ENCODE assay signal across 10 mouse cellular contexts in genomic region chr11:53794015-53794414, GRCm38 (mm10). TPM values are rescaled to one million over a fixed set of nuclear protein-coding genes. Genes with fewer than 3 reads are reported as not detected.
DNase-seq lines count a peak whose midpoint lies in the region; ATAC-seq lines count a peak whose summit lies in the region.
"Had no signal": no experiment of that assay in that cellular context is flagged by ENCODE, and none has a peak within 500 bp of the region (broad histone marks: within the 10 kb centered on the region; RNA-seq: fewer than 3 reads in every experiment).

No protein-coding gene starts in this region.

- H3K4me1 ChIP-seq in kidney, embryonic 16.5 days (ENCODE audit: insufficient read depth, low read length): peaks cover 38% of the 10 kb centered on the region
- peaks cover 32% of the 10 kb centered on the region for H3K4me1 ChIP-seq in limb, embryonic 10.5 days
- H3K4me1 ChIP-seq in midbrain, embryonic 11.5 days (ENCODE audit: control insufficient read depth, insufficient read depth, low read length): no peaks in the 10 kb centered on the region

- WGBS in kidney, embryonic 16.5 days: 76% methylated on average over 3 of the region's 3 CpGs
- whole genome bisulfite sequencing in limb, embryonic 10.5 days: 81% methylated on average over 3 of the region's 3 CpGs
- WGBS in midbrain, embryonic 11.5 days: 88% methylated on average over 3 of the region's 3 CpGs

- H3K36me3 ChIP-seq in kidney, embryonic 16.5 days (ENCODE audit: insufficient read depth, low read length): no peaks in the 10 kb centered on the region
- no peaks in the 10 kb centered on the region for H3K36me3 ChIP-seq in limb, embryonic 10.5 days
- no peaks in the 10 kb centered on the region for H3K36me3 ChIP-seq in midbrain, embryonic 11.5 days (ENCODE audit: control insufficient read depth, insufficient read depth, low read length)

- H3K9ac ChIP-seq in kidney, embryonic 16.5 days (replicated peaks; ENCODE audit: low read length): no peak overlapping the region
- H3K9ac ChIP-seq in midbrain, embryonic 11.5 days (ENCODE audit: low read length): no peak overlapping the region

- H3K27me3 ChIP-seq in kidney, embryonic 16.5 days (ENCODE audit: insufficient read depth, low read length): no peaks in the 10 kb centered on the region
- H3K27me3 ChIP-seq in limb, embryonic 10.5 days (ENCODE audit: low read depth, poor library complexity, severe bottlenecking): no peaks in the 10 kb centered on the region
- no peaks in the 10 kb centered on the region for H3K27me3 ChIP-seq in midbrain, embryonic 11.5 days (ENCODE audit: control insufficient read depth, insufficient read depth, low read length)

- no peaks in the 10 kb centered on the region for H3K9me3 ChIP-seq in kidney, embryonic 16.5 days (ENCODE audit: low read length)
- no peaks in the 10 kb centered on the region for H3K9me3 ChIP-seq in limb, embryonic 10.5 days (replicated peaks)
- H3K9me3 ChIP-seq in midbrain, embryonic 11.5 days (ENCODE audit: control insufficient read depth, low read length): no peaks in the 10 kb centered on the region; the same call in 1 of the 2 replicates

- H3K27ac ChIP-seq in kidney, embryonic 16.5 days (ENCODE audit: low read length): peak overlapping the region; percentile 73
- peak overlapping the region; percentile 53; the same call in 1 of the 2 replicates for H3K27ac ChIP-seq in limb, embryonic 10.5 days
- H3K27ac ChIP-seq in midbrain, embryonic 11.5 days (ENCODE audit: low read depth, low read length): no peak overlapping the region

- no peak for DNase-seq in kidney, postnatal 14 days
- DNase-seq in MN1 (ENCODE audit: low spot score): peak; percentile 37
- DNase-seq in limb, embryonic 10.5 days (ENCODE audit: low spot score): no peak
- peak; percentile 56 to 68 for DNase-seq in spleen, postnatal 36 days (ENCODE audit: low spot score in 2 of 2)
- no peak for DNase-seq in frontal cortex, postnatal 14 days (ENCODE audit: low spot score in 2 of 2)
- DNase-seq in adrenal gland, postnatal 10 days: no peak
- DNase-seq in midbrain, embryonic 11.5 days (ENCODE audit: low spot score, missing footprints): no peak
- DNase-seq: gastrocnemius, postnatal 36 days had no signal

- no peak for ATAC-seq in kidney, embryonic 16.5 days (ENCODE audit: low FRiP score, low TSS enrichment)
- no peak for ATAC-seq in midbrain, embryonic 11.5 days (ENCODE audit: low FRiP score)

- no peak overlapping the region for H3K4me3 ChIP-seq in kidney, embryonic 16.5 days (ENCODE audit: low read length)
- no peak overlapping the region for H3K4me3 ChIP-seq in limb, embryonic 10.5 days
- no peak overlapping the region for H3K4me3 ChIP-seq in midbrain, embryonic 11.5 days (ENCODE audit: low read depth, low read length)

- no peak overlapping the region for H3K4me2 ChIP-seq in kidney, embryonic 16.5 days (replicated peaks; ENCODE audit: low read depth, low read length)
- no peak overlapping the region for H3K4me2 ChIP-seq in midbrain, embryonic 11.5 days

RNA-seq across cellular contexts. Expression of gene Gm17334, which starts 21.0 kb away (rescaled TPM):
- 0.27 and 0.30 TPM in 2 replicates for polyA plus RNA-seq in kidney, embryonic 16.5 days (2015; fragmentation: Nextera tagmentation; extraction: Ambion mirVana)
- polyA plus RNA-seq in limb, embryonic 10.5 days (2016; fragmentation: Nextera tagmentation; extraction: Ambion mirVana): not detected in 2 replicates
- total RNA-seq in adrenal gland, postnatal 10 days (2021): 1 to 10 TPM in 1 of 2 experiments, not detected in 1; 1.2 TPM
- not detected in 2 replicates for polyA plus RNA-seq in midbrain, embryonic 11.5 days (2014; fragmentation: Nextera tagmentation; extraction: Ambion mirVana)
- polyA plus RNA-seq: embryonic facial prominence, embryonic 11.5 days had no signal

RNA-seq across cellular contexts. Expression of gene Irf1, which starts 24.2 kb away (rescaled TPM):
- 16.9 and 17.4 TPM in 2 replicates for polyA plus RNA-seq in kidney, embryonic 16.5 days (2015; fragmentation: Nextera tagmentation; extraction: Ambion mirVana)
- 5.0 and 8.2 TPM in 2 replicates for polyA plus RNA-seq in limb, embryonic 10.5 days (2016; fragmentation: Nextera tagmentation; extraction: Ambion mirVana)
- 10 to 100 TPM; 20.0 to 36.7 TPM for total RNA-seq in adrenal gland, postnatal 10 days (2021)
- polyA plus RNA-seq in midbrain, embryonic 11.5 days (2014; fragmentation: Nextera tagmentation; extraction: Ambion mirVana): 2.8 and 3.7 TPM in 2 replicates

Comparison
In these comparisons a context has a peak if more than half of its experiments do, and no peak if none do; other contexts are left out.
1. DNase-seq: peak in MN1 (single experiment) and spleen, postnatal 36 days (2 of 2); none in kidney, postnatal 14 days (single experiment), limb, embryonic 10.5 days (single experiment), frontal cortex, postnatal 14 days (0 of 2), adrenal gland, postnatal 10 days (single experiment) and midbrain, embryonic 11.5 days (single experiment).